Mouse (Mus musculus) stomach, embryonic 14.5 days (tissue): ENCODE results near the gene Mab21l3. TPM values are rescaled to one million over a fixed set of nuclear protein-coding genes. Genes with fewer than 3 reads are reported as not detected.

Experiments
- ATAC-seq: fragments of 200-750 bp; cut with Nextera tagmentation; 2 replicates; pipeline ENCODE4 v1.8.0; 2017; ENCODE audit warnings: low read depth, moderate TSS enrichment; ENCODE audit not compliant: insufficient number of reproducible peaks, insufficient read depth, low FRiP score
- H3K27ac ChIP-seq: fragments of 300-500 bp; sonication (generic); 2 replicates; pipeline ENCODE4 v1.5.1; 2014; ENCODE audit warnings: mild to moderate bottlenecking, low read length, moderate library complexity, mixed read lengths
- H3K27me3 ChIP-seq: fragments of 300-500 bp; sonication (generic); 2 replicates; pipeline ENCODE4 v1.6.1; 2014; ENCODE audit warnings: low read length, control low read depth, mixed read lengths; ENCODE audit not compliant: control insufficient read depth, insufficient read depth
- H3K36me3 ChIP-seq: fragments of 300-500 bp; sonication (generic); 2 replicates; pipeline ENCODE4 v1.6.1; 2014; ENCODE audit warnings: mild to moderate bottlenecking, control low read depth, low read length, moderate library complexity, mixed read lengths; ENCODE audit not compliant: control insufficient read depth, insufficient read depth
- H3K4me1 ChIP-seq: fragments of 300-500 bp; sonication (generic); 2 replicates; pipeline ENCODE4 v1.6.1; 2014; ENCODE audit warnings: low read length, control low read depth, mixed read lengths; ENCODE audit not compliant: control insufficient read depth, insufficient read depth
- H3K4me2 ChIP-seq: fragments of 300-500 bp; sonication (generic); replicated peaks from 2 replicates; pipeline ENCODE4 v1.6.1; 2014; ENCODE audit warnings: low read depth, low read length, control low read depth
- H3K4me3 ChIP-seq: fragments of 300-500 bp; sonication (generic); 2 replicates; pipeline ENCODE4 v1.5.1; 2014; ENCODE audit warnings: low read depth, low read length, control low read depth
- H3K9ac ChIP-seq: fragments of 300-500 bp; sonication (generic); replicated peaks from 2 replicates; pipeline ENCODE4 v1.6.1; 2014; ENCODE audit warnings: low read depth, mild to moderate bottlenecking, control low read depth, low read length, moderate library complexity, mixed read lengths
- H3K9me3 ChIP-seq: fragments of 300-500 bp; sonication (generic); 2 replicates; pipeline ENCODE4 v1.6.1; 2016; ENCODE audit warnings: low read depth, low read length, control low read depth; ENCODE audit not compliant: control insufficient read depth
- WGBS: fragments of 180-500 bp; shearing (Covaris S2); extraction: QIAGEN DNeasy Blood & Tissue Kit; methylation state at CpG from one replicate; pipeline ENCODE4 v1.1.7; 2014; 5-methylcytosine and 5-hydroxymethylcytosine counted together
- polyA plus RNA-seq: library from polyadenylated mRNA; unstranded; fragments of >200 nt; fragmentation: Nextera tagmentation; extraction: Ambion mirVana; gene quantifications from 2 replicates; pipeline ENCODE4 v1.2.1, GENCODE M21; 2014

The Mab21l3 gene
- polyA plus RNA-seq, 1 experiment from 2014 or later, result 0.69 TPM

- Histone ChIP-seq H3K27ac (no peak overlapping the region), H3K9me3 (no peaks in the 10 kb centered on the region), H3K9ac (no peak overlapping the region), H3K36me3 (no peaks in the 10 kb centered on the region), H3K4me3 (no peak overlapping the region), H3K4me1 (peaks cover under 1% of the 10 kb centered on the region; the same call in 1 of the 2 replicates), H3K27me3 (no peaks in the 10 kb centered on the region), H3K4me2 (no peak overlapping the region)
- no peak for ATAC-seq
- WGBS, result 86% methylated on average over 8 of the region's 8 CpGs
These were observed 73.0 kb downstream of the Mab21l3 start for GRCm38 (mm10) chr3:101775732-101776131.

DNA sequence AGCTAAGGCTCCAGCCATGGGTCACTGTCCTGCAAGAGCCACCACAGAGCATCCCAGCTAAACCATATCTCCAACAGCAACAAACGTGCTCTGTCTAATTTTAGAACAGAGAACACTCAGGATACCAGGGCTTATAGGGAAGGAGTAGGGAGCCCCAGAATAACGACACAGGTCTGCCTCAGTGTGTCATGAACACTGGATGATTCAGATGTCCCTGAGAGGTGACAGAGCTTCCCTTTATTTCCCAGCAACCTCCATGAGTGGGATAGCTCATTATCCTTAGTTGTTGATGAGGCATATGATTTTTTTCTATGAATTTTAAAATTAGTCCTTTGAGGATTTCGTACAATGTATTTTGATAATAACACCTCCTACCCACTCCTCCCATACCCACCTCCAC, 78.2 kb downstream of the Mab21l3 start:
- WGBS, result 72% methylated on average over 3 of the region's 3 CpGs
- Histone ChIP-seq H3K27ac (no peak overlapping the region), H3K36me3 (no peaks in the 10 kb centered on the region), H3K27me3 (no peaks in the 10 kb centered on the region), H3K9me3 (no peaks in the 10 kb centered on the region), H3K9ac (no peak overlapping the region), H3K4me2 (no peak overlapping the region), H3K4me3 (no peak overlapping the region), H3K4me1 (no peaks in the 10 kb centered on the region)
- no peak for ATAC-seq

GRCm38 (mm10) chr3:101763566-101763965, 85.2 kb downstream of the Mab21l3 start:
- Histone ChIP-seq H3K4me1 (no peaks in the 10 kb centered on the region), H3K27me3 (no peaks in the 10 kb centered on the region), H3K27ac (no peak overlapping the region), H3K9ac (no peak overlapping the region), H3K4me2 (no peak overlapping the region), H3K9me3 (no peaks in the 10 kb centered on the region), H3K36me3 (no peaks in the 10 kb centered on the region), H3K4me3 (no peak overlapping the region)
- no peak for ATAC-seq

Other genes starting within 250 kb of the Mab21l3 start
- 167 and 190 TPM in 2 replicates for gene Atp1a1, start 244.3 kb downstream of the Mab21l3 start, polyA plus RNA-seq
- 7.0 and 7.3 TPM in 2 replicates for gene Slc22a15, start 75.5 kb upstream of the Mab21l3 start, polyA plus RNA-seq
- not detected in 2 replicates for gene Nhlh2, start 161.1 kb upstream of the Mab21l3 start, polyA plus RNA-seq
- gene Casq2, start 237.5 kb upstream of the Mab21l3 start, polyA plus RNA-seq, result 0.65 and 0.67 TPM in 2 replicates